Mouse (Mus musculus) forebrain, postnatal 0 days (tissue): ENCODE results near the gene Fam117a. TPM values are rescaled to one million over a fixed set of nuclear protein-coding genes. Genes with fewer than 3 reads are reported as not detected.

Experiments
- ATAC-seq: fragments of 200-750 bp; cut with Nextera tagmentation; 2 replicates; pipeline ENCODE4 v1.8.0; 2017; ENCODE audit warnings: mild to moderate bottlenecking, moderate library complexity
- DNase-seq: peaks from one replicate; pipeline ENCODE4 v3.0.0-alpha.2; 2015
- H3K27ac ChIP-seq: fragments of 300-500 bp; sonication (generic); 2 replicates; pipeline ENCODE4 v1.5.1; 2014; ENCODE audit warnings: low read depth, mild to moderate bottlenecking, antibody characterized with exemption, low read length, moderate library complexity, mixed read lengths
- H3K27me3 ChIP-seq: fragments of 300-500 bp; sonication (generic); 2 replicates; pipeline ENCODE4 v1.6.1; 2014; ENCODE audit warnings: mild to moderate bottlenecking, low read length, mixed read lengths; ENCODE audit not compliant: insufficient read depth
- H3K36me3 ChIP-seq: fragments of 300-500 bp; sonication (generic); 2 replicates; pipeline ENCODE4 v1.6.1; 2014; ENCODE audit warnings: mild to moderate bottlenecking, moderate library complexity; ENCODE audit not compliant: insufficient read depth
- H3K4me1 ChIP-seq: fragments of 300-500 bp; sonication (generic); 2 replicates; pipeline ENCODE4 v1.6.1; 2014; ENCODE audit warnings: antibody characterized with exemption; ENCODE audit not compliant: insufficient read depth
- H3K4me2 ChIP-seq: fragments of 300-500 bp; sonication (generic); 2 replicates; pipeline ENCODE4 v1.6.1; 2014; ENCODE audit warnings: low read depth, mild to moderate bottlenecking, moderate library complexity
- H3K4me3 ChIP-seq: fragments of 300-500 bp; sonication (generic); 2 replicates; pipeline ENCODE4 v1.5.1; 2014; ENCODE audit warnings: low read depth, low read length, mixed read lengths
- H3K9ac ChIP-seq: fragments of 300-500 bp; sonication (generic); 2 replicates; pipeline ENCODE4 v1.6.1; 2014; ENCODE audit warnings: mild to moderate bottlenecking
- H3K9me3 ChIP-seq: fragments of 300-500 bp; sonication (generic); 2 replicates; pipeline ENCODE4 v1.6.1; 2016; ENCODE audit warnings: low read length
- CTCF ChIP-seq: sonication (generic); IDR thresholded peaks from 2 replicates; pipeline ENCODE4 v1.5.1; 2016; ENCODE audit warnings: antibody characterized with exemption, control low read depth, low read depth
- WGBS: fragments of 180-500 bp; shearing (Covaris S2); extraction: QIAGEN DNeasy Blood & Tissue Kit; methylation state at CpG from one replicate; pipeline ENCODE4 v1.1.7; 2014; 5-methylcytosine and 5-hydroxymethylcytosine counted together
- polyA plus RNA-seq: library from polyadenylated mRNA; unstranded; fragments of >200 nt; fragmentation: Nextera tagmentation; extraction: Ambion mirVana; gene quantifications from 2 replicates; pipeline ENCODE4 v1.2.1, GENCODE M21; 2015
- total RNA-seq: library from RNA; depleted of rRNA; stranded (reverse); fragments of >200 nt; gene quantifications from 2 replicates; pipeline ENCODE4 v1.2.3, GENCODE M21; 2014; rRNA removed

Fam117a gene
- total and polyA plus RNA-seq, 2 experiments from 2014 or later, result 1.8 to 5.5 TPM

DNA sequence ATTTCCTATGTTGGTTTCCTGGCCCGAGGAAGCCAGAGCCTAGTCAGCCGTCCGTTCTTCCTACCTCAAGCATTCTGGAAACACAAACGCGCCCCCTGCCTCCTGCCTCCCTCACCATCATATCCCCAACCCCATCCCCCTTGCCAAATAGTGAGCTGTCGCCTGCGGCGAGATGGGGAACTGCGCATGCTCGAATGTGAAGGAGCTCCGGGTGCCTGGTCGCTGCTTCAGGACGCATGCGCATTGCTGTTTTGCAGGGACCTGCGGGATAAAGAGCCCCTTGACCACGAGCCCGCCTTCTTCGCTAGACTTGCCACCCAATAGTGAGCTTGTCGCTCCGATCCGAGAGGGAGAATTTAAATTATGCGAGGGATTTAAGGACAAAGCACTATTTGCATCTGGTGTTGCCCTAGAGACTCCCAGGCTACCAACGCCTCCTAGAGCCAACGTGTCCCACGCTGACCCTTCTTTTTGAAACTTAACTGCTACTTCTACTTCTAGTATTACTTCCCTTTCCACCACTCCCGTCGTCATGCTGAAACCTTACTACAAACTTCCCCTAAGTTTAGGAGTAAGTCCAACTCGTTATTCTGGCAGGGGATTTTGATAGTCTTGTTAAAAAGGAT, 77.8 kb downstream of the Fam117a start:
- peak overlapping the region; percentile 64 for H3K4me2 ChIP-seq
- H3K27ac ChIP-seq, result peak overlapping the region; percentile 94
- peak overlapping the region; percentile 80 for H3K9ac ChIP-seq
- no peaks in the 10 kb centered on the region for H3K9me3 ChIP-seq
- H3K4me1 ChIP-seq, result peaks cover 14% of the 10 kb centered on the region
- ATAC-seq (peak; percentile 90), DNase-seq (peak; percentile 98)
- 1% methylated on average over 28 of the region's 28 CpGs for WGBS
- no peaks in the 10 kb centered on the region for H3K27me3 ChIP-seq
- peak; percentile 82 for TF ChIP-seq CTCF
- H3K4me3 ChIP-seq, result peak overlapping the region; percentile 59
- no peaks in the 10 kb centered on the region for H3K36me3 ChIP-seq

DNA sequence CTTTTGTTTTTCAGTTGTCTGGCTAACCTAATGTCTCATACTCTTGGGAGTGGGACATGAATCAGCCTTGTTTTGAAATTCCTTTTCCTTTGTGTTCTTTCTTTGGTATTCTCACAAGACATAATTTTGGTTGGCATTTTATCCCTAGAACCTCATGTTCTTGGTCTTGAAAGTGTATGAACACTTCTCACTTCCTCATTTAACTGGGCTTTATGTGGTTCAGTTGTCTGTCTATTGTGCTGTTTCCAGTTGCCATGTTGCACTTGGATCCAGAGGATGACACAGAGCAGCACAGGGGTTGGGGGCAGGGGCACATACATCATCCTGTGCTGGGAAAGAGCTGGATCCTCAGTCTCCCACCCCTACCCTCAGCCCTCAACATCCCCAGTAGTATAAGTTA, 79.1 kb downstream of the Fam117a start:
- ATAC-seq (no peak), DNase-seq (no peak)
- Histone ChIP-seq H3K4me3 (no peak overlapping the region), H3K36me3 (no peaks in the 10 kb centered on the region), H3K27ac (no peak overlapping the region), H3K4me1 (peaks cover 14% of the 10 kb centered on the region), H3K9ac (no peak overlapping the region), H3K27me3 (no peaks in the 10 kb centered on the region), H3K4me2 (peak overlapping the region; percentile 4; the same call in 1 of the 2 replicates), H3K9me3 (no peaks in the 10 kb centered on the region)
- no peak for TF ChIP-seq CTCF

DNA sequence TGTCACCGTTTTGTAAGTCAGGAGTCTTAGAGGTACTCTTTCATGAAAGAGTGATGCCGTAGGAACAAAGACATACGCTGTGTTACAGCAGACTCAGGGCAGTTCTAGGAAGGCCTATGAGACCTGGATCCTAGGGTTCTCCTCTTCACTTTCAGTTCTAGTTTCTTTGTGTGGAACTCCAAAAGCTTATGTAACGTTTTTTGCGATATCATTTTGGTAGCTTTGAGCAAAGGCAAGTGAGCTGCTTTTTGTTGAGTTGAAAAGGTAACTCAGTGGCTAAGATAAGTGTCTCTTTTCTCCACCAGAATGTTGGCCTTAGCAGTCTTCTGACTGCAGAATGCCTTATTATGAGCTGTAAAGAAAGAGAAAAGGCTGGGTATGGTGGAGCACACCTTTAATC, 80.5 kb downstream of the Fam117a start:
- Histone ChIP-seq H3K4me2 (no peak overlapping the region), H3K9me3 (no peaks in the 10 kb centered on the region), H3K4me3 (no peak overlapping the region), H3K27ac (no peak overlapping the region), H3K4me1 (peaks cover 14% of the 10 kb centered on the region), H3K36me3 (no peaks in the 10 kb centered on the region), H3K27me3 (no peaks in the 10 kb centered on the region), H3K9ac (no peak overlapping the region)
- no peak for TF ChIP-seq CTCF
- 88% methylated on average over 5 of the region's 5 CpGs for WGBS
- ATAC-seq (no peak), DNase-seq (no peak)

DNA sequence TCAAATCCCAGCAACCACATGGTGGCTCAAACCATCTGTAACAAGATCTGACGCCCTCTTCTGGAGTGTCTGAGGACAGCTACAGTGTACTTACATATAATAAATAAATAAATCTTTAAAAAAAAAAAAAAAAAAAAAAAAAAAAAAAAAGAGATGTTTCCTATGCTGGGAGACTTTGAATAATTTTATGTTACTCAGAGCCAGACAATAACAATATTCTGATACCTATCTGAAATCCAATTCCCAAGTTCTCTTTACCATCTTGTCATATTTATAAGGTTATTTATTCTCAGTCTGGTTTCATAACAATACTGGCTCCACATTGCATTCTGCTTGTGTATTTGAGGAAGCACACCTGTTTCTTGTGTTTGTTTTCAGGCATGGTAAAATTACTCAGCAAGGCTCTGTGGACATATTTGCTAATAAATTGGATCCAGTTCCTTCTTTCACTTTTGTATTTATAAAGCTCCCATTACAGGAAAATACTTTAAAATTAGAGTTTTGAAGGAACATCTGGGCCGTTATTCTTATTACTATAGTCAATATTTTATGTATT, 84.1 kb downstream of the Fam117a start:
- TF ChIP-seq CTCF, result no peak
- Histone ChIP-seq H3K9me3 (no peaks in the 10 kb centered on the region), H3K27me3 (no peaks in the 10 kb centered on the region), H3K4me2 (no peak overlapping the region), H3K27ac (no peak overlapping the region), H3K9ac (no peak overlapping the region), H3K4me3 (no peak overlapping the region), H3K36me3 (no peaks in the 10 kb centered on the region), H3K4me1 (peaks cover 5% of the 10 kb centered on the region)
- WGBS, result 90% methylated on average over 2 of the region's 2 CpGs
- no peak for ATAC-seq
- no peak for DNase-seq

DNA sequence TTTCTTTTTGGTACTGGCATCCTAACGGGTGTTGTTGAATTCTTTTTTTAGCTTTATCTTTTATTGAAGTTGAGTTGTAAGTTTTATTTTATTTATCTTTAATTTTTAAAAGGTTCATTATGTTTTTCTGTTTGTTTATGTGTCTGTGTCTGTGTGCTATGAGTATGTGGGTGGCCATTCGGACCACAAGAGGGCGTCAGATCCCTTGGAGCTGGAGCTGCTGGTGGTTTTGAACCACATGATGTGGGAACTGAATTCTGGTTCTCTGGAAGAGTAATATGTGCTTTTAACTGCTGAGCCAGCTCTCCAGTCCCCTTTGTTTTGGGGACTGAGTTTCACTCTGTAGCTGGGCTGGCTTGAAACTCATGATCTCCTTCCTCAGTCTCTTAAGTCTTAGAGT, 86.7 kb downstream of the Fam117a start:
- TF ChIP-seq CTCF, result peak; percentile 24; the same call in 1 of the 2 replicates
- no peaks in the 10 kb centered on the region for H3K4me1 ChIP-seq
- no peak overlapping the region for H3K9ac ChIP-seq
- no peaks in the 10 kb centered on the region for H3K36me3 ChIP-seq
- H3K9me3 ChIP-seq, result no peaks in the 10 kb centered on the region
- no peak overlapping the region for H3K4me2 ChIP-seq
- DNase-seq, result no peak
- no peak overlapping the region for H3K4me3 ChIP-seq
- no peak overlapping the region for H3K27ac ChIP-seq
- ATAC-seq, result no peak
- 82% methylated on average over 3 of the region's 3 CpGs for WGBS
- no peaks in the 10 kb centered on the region for H3K27me3 ChIP-seq

GRCm38 (mm10) chr11:95431344-95431743, 94.5 kb downstream of the Fam117a start:
- H3K27ac ChIP-seq, result no peak overlapping the region
- no peaks in the 10 kb centered on the region for H3K9me3 ChIP-seq
- 73% methylated on average over 2 of the region's 2 CpGs for WGBS
- no peak for DNase-seq
- H3K4me3 ChIP-seq, result no peak overlapping the region
- no peaks in the 10 kb centered on the region for H3K27me3 ChIP-seq
- peaks cover 4% of the 10 kb centered on the region; the same call in 1 of the 2 replicates for H3K36me3 ChIP-seq
- no peak for TF ChIP-seq CTCF
- H3K9ac ChIP-seq, result no peak overlapping the region
- no peak for ATAC-seq
- H3K4me1 ChIP-seq, result no peaks in the 10 kb centered on the region
- no peak overlapping the region for H3K4me2 ChIP-seq

Other genes with a start within 250 kb of the Fam117a start
- gene Dlx3, start 216.9 kb upstream of the Fam117a start, total RNA-seq, result 0.14 TPM in 1 of 2 replicates, not detected in the other
- gene Dlx3, start 216.9 kb upstream of the Fam117a start, polyA plus RNA-seq, result not detected in 2 replicates
- gene Dlx4, start 190.8 kb upstream of the Fam117a start, total RNA-seq, result 0.15 TPM in 1 of 2 replicates, not detected in the other
- 0.49 and 0.82 TPM in 2 replicates for gene Dlx4, start 190.8 kb upstream of the Fam117a start, polyA plus RNA-seq
- not detected in 2 replicates for gene Tac4, start 75.5 kb upstream of the Fam117a start, total RNA-seq
- not detected in 2 replicates for gene Tac4, start 75.5 kb upstream of the Fam117a start, polyA plus RNA-seq
- 69.0 and 78.2 TPM in 2 replicates for gene Kat7, start 26.8 kb upstream of the Fam117a start, total RNA-seq
- 62.5 and 72.8 TPM in 2 replicates for gene Kat7, start 26.8 kb upstream of the Fam117a start, polyA plus RNA-seq
- 103 and 109 TPM in 2 replicates for gene Slc35b1, start 47.7 kb downstream of the Fam117a start, total RNA-seq
- gene Slc35b1, start 47.7 kb downstream of the Fam117a start, polyA plus RNA-seq, result 160 and 179 TPM in 2 replicates
- 59.2 and 70.1 TPM in 2 replicates for gene Spop, start 77.1 kb downstream of the Fam117a start, total RNA-seq
- 88.7 and 213 TPM in 2 replicates for gene Spop, start 77.1 kb downstream of the Fam117a start, polyA plus RNA-seq
- gene Nxph3, start 177.6 kb downstream of the Fam117a start, total RNA-seq, result 35.7 and 45.8 TPM in 2 replicates
- gene Nxph3, start 177.6 kb downstream of the Fam117a start, polyA plus RNA-seq, result 9.5 and 12.9 TPM in 2 replicates